Mouse (Mus musculus) liver, adult 2 months (tissue): ENCODE measurements around the gene Nle1.

Source experiments
- CTCF ChIP-seq: fragments of 200-500 bp; IDR thresholded peaks from 2 replicates; pipeline ENCODE4 v1.5.1; 2011; ENCODE audit warnings: low read depth, low read length, control low read depth
- POLR2A ChIP-seq: fragments of 200-500 bp; IDR thresholded peaks from 2 replicates; pipeline ENCODE4 v1.6.1; 2011; ENCODE audit warnings: low read length, control low read depth; ENCODE audit not compliant: insufficient read depth; ENCODE audit errors: extremely low read depth

DNA sequence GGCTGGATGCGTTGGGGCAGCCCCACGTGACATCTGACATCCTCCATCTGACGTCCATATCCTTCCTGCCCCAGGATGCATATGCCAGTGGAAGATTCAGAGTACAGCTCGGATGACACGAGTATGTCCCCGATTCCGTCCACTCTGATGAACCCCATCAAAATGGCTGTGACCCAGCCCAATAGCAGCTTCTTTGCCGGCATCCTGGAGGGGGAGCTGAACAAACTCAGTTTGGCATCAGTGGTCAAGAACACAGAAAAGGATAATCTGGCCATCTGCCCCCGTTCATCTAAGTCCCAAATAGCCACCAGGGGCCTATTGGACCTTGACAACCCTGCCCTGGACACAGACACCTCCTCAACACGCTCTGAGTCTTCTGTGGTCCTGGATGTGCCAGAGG lies 10.7 kb downstream of the Nle1 start:
- TF ChIP-seq CTCF, result no peak
- TF ChIP-seq POLR2A, result no peak
